Mouse (Mus musculus) G1E (cell line): ENCODE measurements around the gene Ddi2.

Experiments
- CTCF ChIP-seq: IDR thresholded peaks from 2 replicates; pipeline ENCODE4 v1.5.1; 2012; ENCODE audit warnings: low read depth, low read length, inconsistent platforms, mixed read lengths
- GATA1 ChIP-seq: IDR thresholded peaks from 2 replicates; pipeline ENCODE4 v1.6.1; 2012; ENCODE audit warnings: borderline replicate concordance, low read length, inconsistent platforms, mixed read lengths
- POLR2AphosphoS5 ChIP-seq: IDR thresholded peaks from 2 replicates; pipeline ENCODE4 v1.6.1; 2012; ENCODE audit warnings: low read depth, low read length, inconsistent platforms; ENCODE audit not compliant: insufficient replicate concordance

GRCm38 (mm10) chr4:141742381-141742780, 19.2 kb upstream of the Ddi2 start:
- TF ChIP-seq CTCF = no peak
- TF ChIP-seq GATA1 = no peak
- TF ChIP-seq POLR2AphosphoS5 = no peak
